Mouse (Mus musculus): ENCODE measurements at regions not wholly inside any gene's neighbourhood (a gene's known extent, or its start where the extent isn't known, plus 50 kb on each side); places are given as distances from the start of the nearest gene placed in this dataset.

- peak in 1 of 2 experiments; percentile 1 for DNase-seq (ENCODE audit: extremely low spot score in 1 of 2, low spot score in 1 of 2)
Measured at GRCm38 (mm10) chr11:17460920-17461279, 203.5 kb downstream of the C1d start.

GRCm38 (mm10) chr11:17461701-17462100, 204.3 kb downstream of the C1d start:
- no peak for DNase-seq (ENCODE audit: extremely low spot score in 1 of 2, low spot score in 1 of 2)

- peak in 1 of 2 experiments; percentile 15 for DNase-seq (ENCODE audit: extremely low spot score in 1 of 2, low spot score in 1 of 2)
Measured at GRCm38 (mm10) chr11:17464875-17465274, 207.5 kb downstream of the C1d start.

- DNase-seq (ENCODE audit: extremely low spot score in 1 of 2, low spot score in 1 of 2), result peak in 1 of 2 experiments; percentile 5
Measured at GRCm38 (mm10) chr11:17468431-17469165, 211.2 kb downstream of the C1d start.

GRCm38 (mm10) chr11:17481436-17481996, 224.1 kb downstream of the C1d start:
- no peak for DNase-seq (ENCODE audit: extremely low spot score in 1 of 2, low spot score in 1 of 2)

GRCm38 (mm10) chr11:17483849-17484441, 226.6 kb downstream of the C1d start:
- DNase-seq (ENCODE audit: extremely low spot score in 1 of 2, low spot score in 1 of 2), result no peak

GRCm38 (mm10) chr11:17501120-17502043, 244.0 kb downstream of the C1d start:
- no peak for DNase-seq (ENCODE audit: extremely low spot score in 1 of 2, low spot score in 1 of 2)

GRCm38 (mm10) chr11:17502052-17502451, 244.7 kb downstream of the C1d start:
- DNase-seq (ENCODE audit: extremely low spot score in 1 of 2, low spot score in 1 of 2), result no peak

- no peak for DNase-seq (ENCODE audit: extremely low spot score in 1 of 2, low spot score in 1 of 2)
Measured at GRCm38 (mm10) chr11:17522220-17522919, 265.0 kb downstream of the C1d start.

- DNase-seq (ENCODE audit: extremely low spot score in 1 of 2, low spot score in 1 of 2), result no peak
Measured at GRCm38 (mm10) chr11:17523329-17523728, 265.9 kb downstream of the C1d start.

- DNase-seq (ENCODE audit: extremely low spot score in 1 of 2, low spot score in 1 of 2), result no peak
Measured at GRCm38 (mm10) chr11:17524985-17525775, 267.8 kb downstream of the C1d start.

GRCm38 (mm10) chr11:17526476-17526875, 269.1 kb downstream of the C1d start:
- peak in 1 of 2 experiments; percentile 2 for DNase-seq (ENCODE audit: extremely low spot score in 1 of 2, low spot score in 1 of 2)

- no peak for DNase-seq (ENCODE audit: extremely low spot score in 1 of 2, low spot score in 1 of 2)
Measured at GRCm38 (mm10) chr11:17528609-17529008, 271.2 kb downstream of the C1d start.

- no peak for DNase-seq (ENCODE audit: extremely low spot score in 1 of 2, low spot score in 1 of 2)
Measured at GRCm38 (mm10) chr11:17533706-17534105, 276.3 kb downstream of the C1d start.

- no peak for DNase-seq (ENCODE audit: extremely low spot score in 1 of 2, low spot score in 1 of 2)
Measured at GRCm38 (mm10) chr11:17546286-17546685, 288.9 kb downstream of the C1d start.

GRCm38 (mm10) chr11:17549148-17549547, 291.8 kb downstream of the C1d start:
- DNase-seq (ENCODE audit: extremely low spot score in 1 of 2, low spot score in 1 of 2), result no peak

- DNase-seq (ENCODE audit: extremely low spot score in 1 of 2, low spot score in 1 of 2), result no peak
Measured at GRCm38 (mm10) chr11:17555276-17555675, 297.9 kb downstream of the C1d start.

GRCm38 (mm10) chr11:17591780-17592487, 334.6 kb downstream of the C1d start:
- no peak for DNase-seq (ENCODE audit: extremely low spot score in 1 of 2, low spot score in 1 of 2)
